Mouse (Mus musculus): ENCODE results near the gene Rps27a. TPM values are rescaled to one million over a fixed set of nuclear protein-coding genes. Genes with fewer than 3 reads are reported as not detected.

The Rps27a gene
- 954 and 1,013 TPM in 2 replicates for polyA plus RNA-seq (2014; fragmentation: Nextera tagmentation; extraction: Ambion mirVana)

- WGBS, result under 1% methylated on average over 46 of the region's 46 CpGs
- ATAC-seq (ENCODE audit: insufficient read depth, low FRiP score, low TSS enrichment), result peak; percentile 96
These were observed at the start of gene Rps27a, which contains the start of gene Clhc1 for GRCm38 (mm10) chr11:29547752-29548503. TSS of gene Rps27a (minus strand) at chr11:29548109. TSS of gene Clhc1 (plus strand) at chr11:29547950.

GRCm38 (mm10) chr11:29597159-29597558 is 49.2 kb upstream of the Rps27a start:
- Histone ChIP-seq H3K4me2 (ENCODE audit: low read depth) (no peak overlapping the region), H3K4me1 (ENCODE audit: control insufficient read depth, insufficient read depth, low read length) (no peaks in the 10 kb centered on the region), H3K27me3 (ENCODE audit: control insufficient read depth, insufficient read depth, low read length) (no peaks in the 10 kb centered on the region), H3K9ac (ENCODE audit: low read length) (no peak overlapping the region), H3K36me3 (ENCODE audit: control insufficient read depth, insufficient read depth, low read length) (no peaks in the 10 kb centered on the region), H3K27ac (ENCODE audit: low read depth, low read length) (no peak overlapping the region), H3K4me3 (ENCODE audit: low read depth, low read length) (no peak overlapping the region), H3K9me3 (ENCODE audit: control insufficient read depth, low read length) (no peaks in the 10 kb centered on the region)
- DNase-seq (ENCODE audit: low spot score), result no peak
- ATAC-seq (ENCODE audit: insufficient read depth, low FRiP score, low TSS enrichment), result no peak

More at GRCm38 (mm10) chr11:29547752-29548503, at the start of gene Rps27a, which contains the start of gene Clhc1:
- H3K27ac ChIP-seq (ENCODE audit: low read depth, low read length), result peak within 1 kb of the TSS; percentile 54; the same call in 1 of the 2 replicates
- H3K9ac ChIP-seq (ENCODE audit: low read length), result peak within 1 kb of the TSS; percentile 91
- peak within 1 kb of the TSS; percentile 57 for H3K4me2 ChIP-seq (ENCODE audit: low read depth)
- DNase-seq (ENCODE audit: low spot score), result peak; percentile 94
- peak within 1 kb of the TSS; percentile 79 for H3K4me3 ChIP-seq (ENCODE audit: low read depth, low read length)
- H3K36me3 ChIP-seq (ENCODE audit: control insufficient read depth, insufficient read depth, low read length), result peaks cover 8% of the 10 kb centered on the region
- H3K27me3 ChIP-seq (ENCODE audit: control insufficient read depth, insufficient read depth, low read length), result no peaks in the 10 kb centered on the region
- no peaks in the 10 kb centered on the region for H3K4me1 ChIP-seq (ENCODE audit: control insufficient read depth, insufficient read depth, low read length)
- H3K9me3 ChIP-seq (ENCODE audit: control insufficient read depth, low read length), result no peaks in the 10 kb centered on the region

GRCm38 (mm10) chr11:29595217-29595616 is 47.3 kb upstream of the Rps27a start:
- no peak overlapping the region for H3K9ac ChIP-seq (ENCODE audit: low read length)
- H3K27me3 ChIP-seq (ENCODE audit: control insufficient read depth, insufficient read depth, low read length), result no peaks in the 10 kb centered on the region
- no peaks in the 10 kb centered on the region for H3K4me1 ChIP-seq (ENCODE audit: control insufficient read depth, insufficient read depth, low read length)
- no peak overlapping the region for H3K4me2 ChIP-seq (ENCODE audit: low read depth)
- ATAC-seq (ENCODE audit: insufficient read depth, low FRiP score, low TSS enrichment), result no peak
- H3K27ac ChIP-seq (ENCODE audit: low read depth, low read length), result no peak overlapping the region
- H3K9me3 ChIP-seq (ENCODE audit: control insufficient read depth, low read length), result no peaks in the 10 kb centered on the region
- DNase-seq (ENCODE audit: low spot score), result no peak
- no peak overlapping the region for H3K4me3 ChIP-seq (ENCODE audit: low read depth, low read length)
- H3K36me3 ChIP-seq (ENCODE audit: control insufficient read depth, insufficient read depth, low read length), result no peaks in the 10 kb centered on the region

- Histone ChIP-seq H3K9me3 (ENCODE audit: control insufficient read depth, low read length) (no peaks in the 10 kb centered on the region), H3K4me3 (ENCODE audit: low read depth, low read length) (no peak overlapping the region), H3K9ac (ENCODE audit: low read length) (no peak overlapping the region), H3K27ac (ENCODE audit: low read depth, low read length) (no peak overlapping the region), H3K36me3 (ENCODE audit: control insufficient read depth, insufficient read depth, low read length) (no peaks in the 10 kb centered on the region), H3K4me1 (ENCODE audit: control insufficient read depth, insufficient read depth, low read length) (no peaks in the 10 kb centered on the region), H3K4me2 (ENCODE audit: low read depth) (no peak overlapping the region), H3K27me3 (ENCODE audit: control insufficient read depth, insufficient read depth, low read length) (no peaks in the 10 kb centered on the region)
- ATAC-seq (ENCODE audit: insufficient read depth, low FRiP score, low TSS enrichment) (no peak), DNase-seq (ENCODE audit: low spot score) (no peak)
These were observed 31.7 kb upstream of the Rps27a start for GRCm38 (mm10) chr11:29579610-29580009.

- no peak for ATAC-seq (ENCODE audit: insufficient read depth, low FRiP score, low TSS enrichment)
- Histone ChIP-seq H3K4me1 (ENCODE audit: control insufficient read depth, insufficient read depth, low read length) (no peaks in the 10 kb centered on the region), H3K27me3 (ENCODE audit: control insufficient read depth, insufficient read depth, low read length) (no peaks in the 10 kb centered on the region), H3K36me3 (ENCODE audit: control insufficient read depth, insufficient read depth, low read length) (no peaks in the 10 kb centered on the region), H3K4me3 (ENCODE audit: low read depth, low read length) (no peak overlapping the region), H3K9me3 (ENCODE audit: control insufficient read depth, low read length) (no peaks in the 10 kb centered on the region), H3K9ac (ENCODE audit: low read length) (no peak overlapping the region), H3K27ac (ENCODE audit: low read depth, low read length) (no peak overlapping the region), H3K4me2 (ENCODE audit: low read depth) (no peak overlapping the region)
- DNase-seq (ENCODE audit: low spot score), result no peak
- 83% methylated on average over 2 of the region's 2 CpGs for WGBS
These were observed 24.7 kb upstream of the Rps27a start for GRCm38 (mm10) chr11:29572656-29573055.

- Histone ChIP-seq H3K27ac (ENCODE audit: low read depth, low read length) (no peak overlapping the region), H3K9me3 (ENCODE audit: control insufficient read depth, low read length) (no peaks in the 10 kb centered on the region), H3K4me1 (ENCODE audit: control insufficient read depth, insufficient read depth, low read length) (no peaks in the 10 kb centered on the region), H3K4me3 (ENCODE audit: low read depth, low read length) (no peak overlapping the region), H3K27me3 (ENCODE audit: control insufficient read depth, insufficient read depth, low read length) (no peaks in the 10 kb centered on the region), H3K4me2 (ENCODE audit: low read depth) (no peak overlapping the region), H3K9ac (ENCODE audit: low read length) (no peak overlapping the region), H3K36me3 (ENCODE audit: control insufficient read depth, insufficient read depth, low read length) (no peaks in the 10 kb centered on the region)
- DNase-seq (ENCODE audit: low spot score) (no peak), ATAC-seq (ENCODE audit: insufficient read depth, low FRiP score, low TSS enrichment) (no peak)
- 74% methylated on average over 3 of the region's 3 CpGs for WGBS
These were observed 23.6 kb upstream of the Rps27a start for GRCm38 (mm10) chr11:29571536-29571935.

GRCm38 (mm10) chr11:29563406-29563805 is 15.5 kb upstream of the Rps27a start:
- no peaks in the 10 kb centered on the region for H3K27me3 ChIP-seq (ENCODE audit: control insufficient read depth, insufficient read depth, low read length)
- no peaks in the 10 kb centered on the region for H3K9me3 ChIP-seq (ENCODE audit: control insufficient read depth, low read length)
- WGBS, result 87% methylated on average over 2 of the region's 2 CpGs
- no peaks in the 10 kb centered on the region for H3K4me1 ChIP-seq (ENCODE audit: control insufficient read depth, insufficient read depth, low read length)
- H3K4me3 ChIP-seq (ENCODE audit: low read depth, low read length), result no peak overlapping the region
- H3K36me3 ChIP-seq (ENCODE audit: control insufficient read depth, insufficient read depth, low read length), result no peaks in the 10 kb centered on the region
- no peak overlapping the region for H3K4me2 ChIP-seq (ENCODE audit: low read depth)
- no peak for DNase-seq (ENCODE audit: low spot score)
- no peak overlapping the region for H3K27ac ChIP-seq (ENCODE audit: low read depth, low read length)
- H3K9ac ChIP-seq (ENCODE audit: low read length), result no peak overlapping the region
- no peak for ATAC-seq (ENCODE audit: insufficient read depth, low FRiP score, low TSS enrichment)

GRCm38 (mm10) chr11:29560990-29561389 is 13.1 kb upstream of the Rps27a start:
- no peaks in the 10 kb centered on the region for H3K27me3 ChIP-seq (ENCODE audit: control insufficient read depth, insufficient read depth, low read length)
- ATAC-seq (ENCODE audit: insufficient read depth, low FRiP score, low TSS enrichment), result no peak
- no peaks in the 10 kb centered on the region for H3K4me1 ChIP-seq (ENCODE audit: control insufficient read depth, insufficient read depth, low read length)
- H3K4me3 ChIP-seq (ENCODE audit: low read depth, low read length), result no peak overlapping the region
- H3K9me3 ChIP-seq (ENCODE audit: control insufficient read depth, low read length), result no peaks in the 10 kb centered on the region
- H3K9ac ChIP-seq (ENCODE audit: low read length), result no peak overlapping the region
- no peak overlapping the region for H3K27ac ChIP-seq (ENCODE audit: low read depth, low read length)
- no peak for DNase-seq (ENCODE audit: low spot score)
- WGBS, result 90% methylated on average over 3 of the region's 3 CpGs
- H3K4me2 ChIP-seq (ENCODE audit: low read depth), result no peak overlapping the region
- no peaks in the 10 kb centered on the region for H3K36me3 ChIP-seq (ENCODE audit: control insufficient read depth, insufficient read depth, low read length)

- H3K4me1 ChIP-seq (ENCODE audit: control insufficient read depth, insufficient read depth, low read length), result no peaks in the 10 kb centered on the region
- H3K4me3 ChIP-seq (ENCODE audit: low read depth, low read length), result no peak overlapping the region
- H3K27ac ChIP-seq (ENCODE audit: low read depth, low read length), result no peak overlapping the region
- WGBS, result 89% methylated on average over 9 of the region's 9 CpGs
- H3K27me3 ChIP-seq (ENCODE audit: control insufficient read depth, insufficient read depth, low read length), result no peaks in the 10 kb centered on the region
- no peak for ATAC-seq (ENCODE audit: insufficient read depth, low FRiP score, low TSS enrichment)
- no peaks in the 10 kb centered on the region for H3K36me3 ChIP-seq (ENCODE audit: control insufficient read depth, insufficient read depth, low read length)
- no peak overlapping the region for H3K9ac ChIP-seq (ENCODE audit: low read length)
- H3K4me2 ChIP-seq (ENCODE audit: low read depth), result no peak overlapping the region
- DNase-seq (ENCODE audit: low spot score), result no peak
- H3K9me3 ChIP-seq (ENCODE audit: control insufficient read depth, low read length), result no peaks in the 10 kb centered on the region
These were observed 12.5 kb upstream of the Rps27a start for GRCm38 (mm10) chr11:29560452-29560851.

All from neural tube, embryonic 11.5 days (tissue).